Mouse (Mus musculus) erythroid progenitor cell, adult 5-6 weeks (primary cell): ENCODE results near the gene Retreg3. TPM values are rescaled to one million over a fixed set of nuclear protein-coding genes. Genes with fewer than 3 reads are reported as not detected.
"Not testable (repeated sequence)": the region's sequence is repeated elsewhere in the genome, so short reads cannot be mapped to it uniquely, and the experiment has no call there.

Experiments used
- ATAC-seq: replicated peaks from 2 replicates; pipeline ENCODE4 v1.8.0; 2016; ENCODE audit warnings: moderate number of reproducible peaks, mild to moderate bottlenecking, moderate TSS enrichment, inconsistent platforms; ENCODE audit not compliant: poor library complexity, low FRiP score, severe bottlenecking
- total RNA-seq, 2 experiments: library from RNA; stranded (forward) in 1 of 2; stranded (reverse) in 1 of 2; fragments of 150-400 nt in 1 of 2; fragments of 186-747, 209-891 nt in 1 of 2; gene quantifications; 2 replicates each; pipeline versions ENCODE4 v1.2.3 to v1.2.4; 2015 to 2017; ENCODE audit warnings: low replicate concordance in 2 of 2

The Retreg3 gene
- total RNA-seq, 2 experiments from 2014 or later: 25.6 to 38.7 TPM

DNA sequence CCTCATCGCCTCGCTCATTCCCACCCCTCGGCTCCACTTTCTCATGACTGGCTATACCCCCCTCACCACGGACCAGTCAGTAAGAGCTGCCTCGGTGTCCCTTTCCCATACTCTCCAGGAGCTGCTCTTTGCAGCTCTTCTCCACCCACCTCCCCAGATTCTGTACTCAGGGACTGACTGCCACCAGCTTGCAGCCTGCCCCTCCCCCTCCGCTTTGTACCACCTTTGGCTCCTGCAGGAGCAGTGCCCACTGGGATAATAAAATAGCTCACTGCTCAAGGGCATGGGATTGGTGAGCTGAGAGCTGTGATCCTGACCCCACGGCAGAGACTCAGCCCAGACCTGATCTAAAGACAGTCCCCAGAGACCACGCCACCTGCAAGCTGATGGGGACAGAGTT is 4.8 kb upstream of the Retreg3 start:
- ATAC-seq: not testable (repeated sequence)

DNA sequence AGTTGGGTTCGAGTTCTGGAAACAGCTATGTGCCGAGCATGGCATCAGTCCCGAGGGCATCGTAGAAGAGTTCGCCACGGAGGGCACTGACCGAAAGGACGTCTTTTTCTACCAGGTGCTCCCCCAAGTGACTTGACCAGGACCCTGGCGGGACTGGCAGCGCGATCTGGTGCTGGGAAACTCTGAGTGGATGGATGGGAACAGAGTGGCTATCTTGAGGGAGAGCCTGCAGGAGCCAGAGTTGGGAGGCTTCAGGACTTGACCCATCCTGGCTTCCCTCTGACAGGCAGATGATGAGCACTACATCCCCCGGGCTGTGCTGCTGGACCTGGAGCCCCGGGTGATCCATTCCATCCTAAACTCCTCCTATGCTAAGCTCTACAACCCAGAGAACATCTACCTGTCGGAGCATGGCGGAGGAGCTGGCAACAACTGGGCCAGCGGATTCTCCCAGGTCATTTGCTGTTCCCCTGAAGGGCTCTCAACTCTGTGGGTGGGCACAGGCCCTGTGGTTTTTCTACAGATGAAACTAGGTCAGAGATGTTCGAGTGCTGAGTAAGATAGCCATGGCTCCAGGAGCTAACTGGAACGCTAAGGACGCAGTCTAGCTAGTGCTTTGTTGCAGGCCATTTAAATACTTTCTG is 974 bp upstream of the Retreg3 start:
- ATAC-seq: peak; percentile 8

DNA sequence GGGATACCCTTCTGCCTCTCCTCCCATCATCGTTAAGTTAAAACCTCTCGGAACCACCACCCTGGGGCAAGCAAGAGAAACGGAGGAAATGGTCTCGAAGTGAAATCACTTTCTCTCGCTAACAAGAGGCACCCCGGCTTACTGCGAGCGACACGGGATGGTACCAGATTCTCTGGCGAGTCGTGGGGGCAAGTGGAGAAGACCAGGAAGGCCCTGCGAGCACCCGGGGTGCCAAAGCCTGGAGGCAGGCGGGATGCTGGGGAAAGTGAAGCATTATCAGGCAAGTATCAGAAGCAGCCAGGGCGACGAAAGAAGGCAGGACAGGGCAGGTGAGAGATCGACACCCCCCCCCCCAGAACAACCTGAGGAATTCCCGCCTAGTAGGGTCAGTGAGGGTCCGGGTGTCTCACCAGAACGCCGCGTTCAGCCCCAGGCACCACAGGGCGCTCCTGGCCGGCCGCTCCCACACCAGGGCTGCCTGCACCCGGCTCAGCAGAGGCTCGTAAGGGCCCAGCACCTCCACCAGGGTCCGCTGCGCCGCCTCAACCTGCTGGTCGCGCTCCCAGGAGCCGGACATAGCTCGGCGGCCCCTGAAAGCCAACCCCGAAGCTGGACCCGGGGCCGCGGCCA is 447 bp downstream of the Retreg3 start:
- peak; percentile 67 for ATAC-seq

DNA sequence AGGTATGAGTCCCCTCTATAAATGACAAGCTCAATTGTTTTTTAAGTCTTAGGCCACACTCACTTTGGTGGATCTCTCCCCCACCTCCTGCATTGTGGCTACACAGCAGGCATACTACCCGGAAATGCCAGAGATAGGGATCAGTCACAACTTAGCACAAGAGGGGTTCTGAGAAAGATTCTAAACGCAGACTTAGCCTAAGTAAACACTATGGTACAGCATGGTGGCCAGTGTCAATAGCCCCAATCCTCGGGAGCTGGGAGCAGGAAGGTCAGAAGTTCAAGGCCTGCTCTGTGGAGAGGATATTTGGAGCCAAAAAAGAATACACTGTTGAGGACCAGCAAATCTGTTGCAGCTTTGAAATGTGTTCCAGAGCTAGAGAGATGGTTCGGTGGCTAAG is 1.6 kb downstream of the Retreg3 start:
- no peak for ATAC-seq

DNA sequence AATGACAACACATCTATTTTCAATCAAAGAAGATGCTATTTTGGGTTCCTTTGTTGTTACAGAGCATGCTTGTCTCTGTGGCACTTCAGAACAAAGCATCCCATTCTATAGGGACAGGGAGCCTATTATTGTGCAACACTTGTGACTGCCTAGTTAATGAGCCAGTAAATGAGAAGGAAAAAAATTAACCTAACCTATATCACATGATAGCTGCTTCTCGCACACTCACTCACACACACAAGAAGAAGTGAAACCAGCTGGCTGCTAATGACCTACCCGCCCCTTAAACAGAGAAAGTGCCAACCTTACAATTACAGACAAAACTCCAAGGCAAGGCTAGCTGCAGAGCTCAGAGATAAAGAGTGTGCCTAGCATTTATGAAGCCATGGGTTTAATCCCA is 4.1 kb downstream of the Retreg3 start:
- ATAC-seq: no peak

DNA sequence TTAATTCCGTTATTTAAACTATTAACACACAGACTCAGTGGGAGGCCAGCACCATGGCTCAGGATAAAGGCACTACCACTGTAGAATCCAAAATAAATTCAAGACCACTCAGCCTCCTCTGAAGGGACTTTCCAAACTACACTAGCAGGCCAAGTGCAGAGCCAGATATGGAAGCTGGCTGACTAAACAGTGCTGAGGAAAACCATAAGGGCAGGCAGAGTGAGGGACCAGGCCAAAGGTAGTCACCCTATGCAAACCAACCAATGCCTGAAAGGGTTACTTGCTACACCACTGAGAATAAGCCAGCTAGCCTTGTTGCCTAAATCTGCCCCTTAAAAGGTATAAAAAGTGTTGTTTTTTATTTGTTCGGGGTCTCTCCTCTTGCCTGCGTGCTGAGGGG is 7.5 kb downstream of the Retreg3 start:
- ATAC-seq: no peak

DNA sequence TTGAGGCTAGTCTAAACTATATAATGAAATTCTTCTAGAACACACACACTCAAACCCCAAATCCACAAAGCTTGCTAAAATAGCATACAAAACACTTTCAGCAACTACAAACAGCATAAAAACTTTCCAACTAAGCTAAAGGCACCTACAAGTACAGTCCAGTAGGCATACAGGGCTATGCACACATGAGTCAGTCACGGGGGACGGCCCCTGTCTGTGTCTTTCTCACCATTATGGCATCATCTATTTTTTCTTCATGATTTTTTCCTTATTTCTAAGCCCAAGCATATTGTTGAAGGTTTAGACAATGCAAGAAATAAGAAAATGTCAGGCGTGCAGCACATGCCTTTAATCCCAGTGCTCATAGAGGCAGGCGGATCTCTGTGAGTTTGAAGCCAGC is 8.5 kb downstream of the Retreg3 start:
- no peak for ATAC-seq

DNA sequence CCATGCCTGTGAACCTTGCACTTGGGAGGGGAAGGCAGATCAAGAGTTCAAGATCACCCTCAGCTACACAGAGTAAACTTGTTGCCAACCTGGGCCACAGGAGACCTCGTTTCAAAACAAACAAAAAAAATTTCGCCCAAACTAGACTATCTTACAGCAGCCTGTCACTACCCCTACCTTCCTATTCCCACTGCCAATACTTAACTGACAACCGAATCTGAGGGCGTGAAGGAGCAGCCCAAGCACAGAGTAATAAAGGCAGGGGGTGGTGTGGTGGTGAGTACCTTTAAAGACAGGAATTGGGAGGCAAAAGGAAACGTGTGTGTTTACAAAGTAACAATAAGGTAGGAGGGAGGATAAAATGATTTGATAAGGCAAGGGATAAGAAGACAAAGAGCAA is 9.0 kb downstream of the Retreg3 start:
- no peak for ATAC-seq

DNA sequence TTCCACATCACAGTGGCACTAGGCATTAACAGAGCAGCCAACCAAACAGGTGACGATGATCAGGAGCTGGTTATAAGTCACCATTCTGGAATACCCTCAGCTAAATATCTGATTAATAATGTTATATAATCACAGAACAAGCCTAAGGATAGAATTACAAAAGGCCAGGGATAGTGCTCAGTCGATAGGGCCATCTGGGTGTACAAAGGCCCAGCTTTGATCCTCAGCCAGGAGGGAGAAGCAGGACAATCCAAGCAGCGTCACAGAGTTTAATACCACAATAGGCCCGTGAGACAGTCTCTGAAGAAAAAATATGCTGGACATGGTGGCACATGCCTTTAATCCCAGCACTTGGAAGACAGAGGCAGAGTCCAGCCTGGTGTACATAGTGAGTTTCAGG is 10.3 kb downstream of the Retreg3 start:
- ATAC-seq: no peak

DNA sequence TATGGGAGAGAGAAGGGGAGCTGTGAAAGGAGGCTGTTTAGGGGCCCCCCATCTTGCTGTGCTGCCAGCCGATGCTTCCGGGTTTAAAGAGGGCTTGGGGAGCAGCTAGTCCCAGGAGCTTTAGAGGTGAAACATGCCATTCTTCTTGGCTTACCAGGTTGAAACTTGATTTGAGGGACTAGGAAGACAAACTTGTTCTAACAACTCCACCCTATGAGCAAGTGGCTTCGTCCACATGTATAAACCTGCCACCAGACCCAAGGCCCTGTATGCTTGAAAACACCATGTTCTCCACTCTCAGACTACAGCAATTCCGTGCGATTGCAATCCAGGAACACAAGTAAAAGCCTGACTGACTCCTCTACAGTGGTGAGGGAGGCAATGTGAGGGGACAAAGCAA is 16.7 kb downstream of the Retreg3 start:
- no peak for ATAC-seq

DNA sequence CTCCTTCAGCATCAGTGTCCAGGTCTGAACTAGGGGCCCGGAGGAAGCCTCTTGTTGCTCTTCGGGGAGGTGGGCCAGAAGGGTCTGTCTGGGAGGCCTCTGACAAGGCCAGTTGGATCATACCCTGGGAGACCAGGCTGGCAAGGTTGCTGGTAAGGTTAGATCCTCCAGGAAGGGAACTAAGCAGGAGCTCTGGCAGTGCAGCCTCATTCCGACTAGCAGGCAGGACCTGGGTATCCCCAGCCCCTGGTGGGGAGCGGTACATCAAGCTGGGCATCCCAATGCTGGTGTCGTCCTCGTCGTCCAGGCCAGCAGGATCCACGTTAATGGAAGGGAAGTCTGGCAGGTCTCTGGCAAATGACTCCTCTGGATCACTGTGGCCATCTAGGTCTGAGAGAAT is 21.5 kb downstream of the Retreg3 start:
- ATAC-seq: no peak

DNA sequence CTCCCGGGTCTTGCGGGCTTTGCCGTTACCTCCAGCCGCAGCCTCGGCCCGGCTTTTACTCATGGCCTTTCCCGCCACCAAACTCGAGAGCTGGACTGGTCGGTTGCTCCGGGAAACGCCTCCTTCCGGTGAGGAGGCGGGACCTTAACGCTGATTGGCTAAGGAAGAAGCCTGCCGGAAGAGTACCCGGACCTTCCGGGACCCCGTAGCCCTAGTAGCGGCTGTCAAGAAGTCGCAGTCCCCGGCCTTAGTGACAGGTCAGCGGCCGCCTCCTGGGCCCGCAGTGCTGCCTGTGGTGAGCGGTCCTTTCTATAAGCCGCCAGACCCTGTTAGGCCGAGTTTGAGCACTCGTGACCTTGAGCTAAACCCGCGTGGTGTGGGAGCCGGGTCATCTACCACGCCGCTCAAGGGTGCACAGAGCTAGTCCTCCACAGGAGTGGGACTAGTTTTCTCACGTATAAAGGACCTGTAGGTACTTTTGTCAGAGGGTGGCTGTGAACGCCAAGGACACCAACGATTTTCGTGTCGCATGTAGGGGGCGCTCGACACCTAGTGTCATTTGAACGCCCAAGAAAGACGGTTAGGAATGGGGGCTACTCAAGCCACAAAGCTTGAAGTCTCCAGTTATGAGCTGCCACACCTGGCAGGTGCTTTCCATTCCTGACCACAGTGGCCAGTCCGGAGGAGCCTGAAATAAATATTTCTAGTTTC is 24.2 kb downstream of the Retreg3 start, which contains the start of gene Psmc3ip:
Psmc3ip (minus strand) TSS at position 123 of the 711 bp plus-strand sequence.
- peak; percentile 97 for ATAC-seq

DNA sequence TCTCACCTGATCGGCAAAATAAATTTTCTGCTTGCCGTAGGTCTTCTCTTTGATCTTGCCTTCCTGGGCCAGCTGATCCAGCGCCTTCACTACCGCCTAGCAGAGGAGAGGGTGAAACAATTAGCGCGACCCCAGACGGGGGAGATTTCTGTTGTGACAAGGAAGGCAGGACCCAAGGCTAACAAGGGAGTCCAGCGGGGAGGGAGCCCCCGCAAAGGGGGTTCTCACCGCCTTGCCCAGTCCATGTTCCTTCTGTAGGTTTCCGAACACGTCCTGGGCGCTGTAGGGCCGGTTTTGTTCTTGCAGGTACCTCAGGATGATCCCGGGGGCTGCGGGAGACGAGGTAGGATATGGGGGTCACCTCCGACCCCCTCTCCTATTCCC is 24.8 kb downstream of the Retreg3 start:
- peak; percentile 10 for ATAC-seq

DNA sequence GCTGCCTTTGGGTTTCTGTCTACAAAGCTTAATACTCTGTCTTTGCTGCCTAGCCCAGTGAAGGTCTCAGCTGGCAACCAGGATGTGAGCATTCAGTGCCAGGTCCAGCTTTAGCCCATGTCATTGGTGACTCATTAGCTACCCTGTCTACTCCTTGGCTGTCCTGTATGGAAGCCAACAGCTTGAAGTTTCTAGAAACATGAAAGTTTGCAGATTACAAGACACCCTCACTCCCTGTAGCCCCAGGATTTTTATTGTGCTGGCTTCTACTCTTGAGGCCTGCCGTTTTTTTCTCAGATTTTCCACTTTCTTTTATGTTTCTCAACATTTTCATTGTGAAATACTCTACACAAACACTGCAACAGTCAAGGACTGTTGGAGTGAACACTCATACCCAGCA is 29.8 kb downstream of the Retreg3 start:
- ATAC-seq: no peak

DNA sequence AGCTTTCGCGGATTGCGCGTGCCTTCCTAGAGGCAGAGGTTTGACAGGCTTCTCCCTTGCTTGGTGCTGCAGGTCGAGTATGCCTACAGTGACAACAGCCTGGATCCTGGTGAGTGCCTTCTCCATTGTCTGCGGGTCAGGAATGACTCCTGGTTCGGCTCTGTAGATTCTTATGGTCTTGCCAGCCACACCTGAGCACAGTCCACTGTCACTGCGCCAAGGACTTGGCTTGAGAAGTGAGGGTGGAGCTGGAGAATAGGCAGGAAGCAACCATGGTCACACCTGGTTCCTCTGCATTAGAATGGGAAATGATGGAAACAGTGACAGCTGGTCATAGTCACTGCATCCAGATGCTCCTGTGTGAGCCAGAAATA is 32.0 kb downstream of the Retreg3 start:
- ATAC-seq: no peak

DNA sequence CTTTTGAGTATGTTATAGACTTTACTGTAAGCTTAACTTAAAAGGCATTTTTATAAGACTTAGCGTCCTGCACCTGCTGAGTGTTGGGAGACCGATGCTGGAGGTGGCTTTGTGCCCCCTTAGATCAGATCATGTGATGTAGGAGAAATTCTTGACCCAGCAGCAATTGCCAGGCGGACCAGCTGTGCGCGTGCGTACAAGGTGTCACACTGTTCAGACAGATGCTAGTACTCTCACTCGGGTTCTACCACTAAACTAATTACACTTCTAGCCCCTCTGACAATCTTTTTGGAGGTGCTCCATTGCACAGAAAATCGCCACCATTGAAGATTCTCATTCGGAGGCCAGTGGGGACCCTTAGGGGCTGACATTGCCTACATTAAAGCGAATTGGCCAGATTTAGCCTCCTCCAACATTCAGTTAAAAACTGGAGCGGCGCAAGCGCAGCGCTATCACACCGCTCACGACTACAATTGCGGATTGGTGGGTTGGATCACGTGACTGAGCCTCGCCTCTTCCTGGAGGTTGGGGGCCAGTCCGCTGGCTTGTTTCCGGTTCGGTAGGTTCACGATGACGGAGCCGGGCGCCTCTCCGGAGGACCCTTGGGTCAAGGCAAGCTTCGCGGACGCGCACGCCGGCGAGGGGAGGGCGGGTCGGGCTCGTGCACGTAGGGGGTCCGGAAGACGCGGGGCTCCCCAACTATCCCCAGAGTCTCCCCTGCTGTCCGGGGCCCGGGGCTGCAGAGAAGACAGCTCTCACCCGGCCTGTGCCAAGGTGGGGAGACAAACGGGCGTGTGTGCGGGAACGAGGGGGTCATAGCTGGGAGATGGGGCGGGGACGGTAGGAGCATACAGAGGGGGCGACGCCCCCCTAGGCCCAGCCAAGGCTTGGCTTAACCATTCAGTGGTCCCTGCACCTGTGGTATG is 32.7 kb downstream of the Retreg3 start, which contains the start of gene Mlx:
Mlx (plus strand) TSS at position 522 of the 926 bp plus-strand sequence.
- ATAC-seq: peak; percentile 78

DNA sequence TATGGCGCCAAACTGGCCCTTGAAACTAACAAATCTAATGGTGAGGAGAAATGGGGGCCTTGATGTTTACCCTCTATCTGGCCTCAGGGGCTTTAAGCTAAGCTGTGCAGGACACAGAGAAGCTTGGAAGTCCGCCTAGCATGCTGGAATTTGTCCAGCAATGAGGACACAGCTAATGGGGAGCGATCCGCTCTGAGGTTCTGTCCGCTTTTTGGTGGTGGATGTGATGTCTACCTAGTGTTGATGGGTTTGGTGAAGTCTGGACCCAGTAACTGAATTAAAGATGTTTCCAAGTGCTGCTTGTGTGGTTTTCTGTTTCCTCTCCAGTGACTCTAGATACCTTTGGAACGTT is 33.4 kb downstream of the Retreg3 start:
- ATAC-seq: no peak

DNA sequence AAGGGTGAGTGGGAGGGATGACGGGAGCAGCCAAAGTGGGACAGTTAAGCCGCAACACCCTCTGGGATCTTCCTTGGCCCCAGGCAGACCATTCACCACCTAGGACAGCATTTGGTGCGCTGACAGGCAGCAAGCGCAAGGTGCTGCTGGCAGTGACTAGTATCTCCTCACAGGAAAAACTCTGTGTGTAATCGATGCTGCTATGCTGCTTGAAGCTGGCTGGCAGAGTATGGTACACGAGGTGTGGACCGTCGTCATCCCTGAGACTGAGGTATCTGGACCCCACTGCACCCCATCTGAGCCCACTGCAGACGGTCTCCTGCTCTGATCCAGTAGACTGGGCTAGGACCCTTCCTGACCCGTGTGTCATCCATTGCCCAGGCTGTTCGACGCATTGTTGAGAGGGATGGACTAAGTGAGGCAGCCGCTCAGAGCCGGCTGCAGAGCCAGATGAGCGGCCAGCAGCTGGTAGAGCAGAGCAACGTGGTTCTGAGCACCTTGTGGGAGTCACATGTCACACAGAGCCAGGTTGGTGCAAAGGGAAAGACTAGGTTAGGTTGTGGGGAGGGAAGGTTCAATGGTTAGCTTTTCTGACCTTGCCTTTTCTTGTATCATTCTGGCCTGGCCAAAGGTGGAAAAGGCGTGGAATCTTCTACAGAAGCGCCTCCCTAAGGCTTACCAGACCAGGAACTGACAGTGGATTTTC is 33.9 kb downstream of the Retreg3 start:
- no peak for ATAC-seq

DNA sequence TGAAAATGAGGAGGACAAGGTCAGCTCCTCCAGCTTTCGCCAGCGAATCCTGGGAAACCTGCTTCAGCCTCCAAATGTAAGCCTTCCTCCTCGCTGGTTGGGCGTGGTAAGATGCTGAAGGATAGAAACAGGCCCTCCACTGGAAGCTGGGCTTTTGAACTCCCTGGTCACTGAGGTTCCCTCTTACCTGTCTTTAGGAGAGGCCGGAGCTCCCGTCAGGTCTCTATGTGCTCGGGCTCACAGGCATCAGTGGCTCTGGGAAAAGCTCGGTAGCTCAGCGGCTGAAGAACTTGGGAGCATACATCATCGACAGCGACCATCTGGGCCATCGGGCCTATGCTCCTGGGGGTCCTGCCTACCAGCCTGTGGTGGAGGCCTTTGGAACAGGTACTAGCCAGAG is 34.9 kb downstream of the Retreg3 start:
- no peak for ATAC-seq

DNA sequence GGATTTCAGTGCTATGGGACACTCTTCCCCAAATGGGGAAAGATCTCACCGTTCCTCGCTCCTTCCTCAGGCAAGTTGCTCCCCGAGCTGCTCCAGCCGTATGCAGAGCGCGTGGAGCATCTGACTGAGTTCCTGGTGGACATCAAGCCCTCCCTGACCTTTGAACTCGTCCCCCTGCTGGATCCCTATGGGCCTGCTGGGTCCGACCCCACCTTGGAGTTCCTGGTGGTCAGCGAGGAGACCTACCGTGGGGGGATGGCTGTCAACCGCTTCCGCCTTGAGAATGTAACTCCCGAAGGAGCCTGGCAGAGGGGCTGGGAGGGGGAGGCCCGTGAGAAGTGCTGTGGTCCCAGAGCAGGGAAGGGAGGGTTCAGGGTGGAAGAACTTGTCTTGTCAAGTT is 35.4 kb downstream of the Retreg3 start:
- ATAC-seq: no peak
